Mouse (Mus musculus): ENCODE data around the gene Ggta1. TPM values are rescaled to one million over a fixed set of nuclear protein-coding genes. Genes with fewer than 3 reads are reported as not detected.

The Ggta1 gene
- total and polyA plus RNA-seq, 3 experiments = 40.5 to 55.8 (median 46.9) TPM

DNA sequence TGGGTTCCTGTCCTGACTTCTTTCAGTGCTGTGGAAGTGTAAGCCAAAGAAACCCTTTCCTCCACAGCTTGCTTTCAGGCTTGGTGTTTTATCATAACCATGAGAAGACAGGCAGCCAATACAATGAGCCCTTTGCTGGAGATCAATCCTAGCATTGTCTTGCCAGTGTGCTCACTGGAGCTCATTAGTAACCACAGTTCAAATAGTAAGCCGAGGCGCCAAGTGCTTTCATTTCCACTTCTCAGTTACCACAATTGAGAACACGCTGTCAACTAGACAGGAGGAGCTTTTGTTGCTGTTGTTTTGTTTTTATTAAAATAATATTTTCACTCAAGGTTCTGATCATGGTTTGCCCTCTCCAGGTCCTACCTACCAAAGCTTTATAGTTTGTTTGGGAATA lies 1.5 kb upstream of the Ggta1 start (continued):
- no peak; the same call in 1 of the 2 replicates for TF ChIP-seq NELFE (IDR thresholded peaks at IDR 0.05; ENCODE audit: low read depth, low read length)
- TF ChIP-seq IRF4 (IDR thresholded peaks at IDR 0.05; ENCODE audit: low read depth, low read length) = peak; percentile 49; the same call in 1 of the 2 replicates
- TF ChIP-seq ZNF384 (IDR thresholded peaks at IDR 0.05; ENCODE audit: low read depth, low read length) = no peak
- peak; percentile 81 for TF ChIP-seq TBP (conservative IDR thresholded peaks at IDR 0.05; ENCODE audit: low read depth, low read length)
- TF ChIP-seq PAX5 (IDR thresholded peaks at IDR 0.05; ENCODE audit: low read length) = no peak
- TF ChIP-seq KAT2A (IDR thresholded peaks at IDR 0.05; ENCODE audit: insufficient replicate concordance, low read length) = no peak
- TF ChIP-seq MYC (IDR thresholded peaks at IDR 0.05; ENCODE audit: low read depth, low read length) = peak; percentile 50; the same call in 1 of the 2 replicates
- no peak for TF ChIP-seq E2F4 (IDR thresholded peaks at IDR 0.05; ENCODE audit: insufficient replicate concordance, low read depth, low read length)
- TF ChIP-seq JUND (conservative IDR thresholded peaks at IDR 0.05; ENCODE audit: low read depth, low read length) = no peak
- TF ChIP-seq ZKSCAN1 (IDR thresholded peaks at IDR 0.05; ENCODE audit: borderline replicate concordance, low read depth, low read length) = no peak
- TF ChIP-seq CTCF (conservative IDR thresholded peaks at IDR 0.05 in 1 of 2, IDR thresholded peaks at IDR 0.05 in 1 of 2; ENCODE audit: low read depth in 2 of 2, low read length in 2 of 2) = no peak
- TF ChIP-seq ZC3H11A (IDR thresholded peaks at IDR 0.05; ENCODE audit: low read depth, low read length) = no peak
- no peak for TF ChIP-seq SMC3 (IDR thresholded peaks at IDR 0.05; ENCODE audit: low read depth, low read length)
- TF ChIP-seq SIN3A (IDR thresholded peaks at IDR 0.05; ENCODE audit: low read length) = peak; percentile 43; the same call in 1 of the 2 replicates
- no peak for TF ChIP-seq MAX (IDR thresholded peaks at IDR 0.05; ENCODE audit: low read length)
- TF ChIP-seq POLR2AphosphoS2 (IDR thresholded peaks at IDR 0.05; ENCODE audit: low read depth, low read length) = no peak
- no peak for TF ChIP-seq MXI1 (IDR thresholded peaks at IDR 0.05; ENCODE audit: low read depth, low read length)
- TF ChIP-seq MAFK (IDR thresholded peaks at IDR 0.05; ENCODE audit: insufficient replicate concordance, low read length) = no peak
- TF ChIP-seq ETS1 (conservative IDR thresholded peaks at IDR 0.05; ENCODE audit: low read depth, low read length) = no peak; the same call in 1 of the 2 replicates

GRCm38 (mm10) chr2:35464089-35464534 lies 1.1 kb upstream of the Ggta1 start:
- Histone ChIP-seq H3K27ac (ENCODE audit: insufficient read depth, low read depth) (peak overlapping the region; percentile 90), H3K79me2 (replicated peaks; ENCODE audit: control insufficient read depth, extremely low read depth, insufficient read depth, poor library complexity, severe bottlenecking) (peaks cover 18% of the 10 kb centered on the region), H3K27me3 (replicated peaks) (no peaks in the 10 kb centered on the region), H3K36me3 (replicated peaks in 1 of 2; ENCODE audit: control insufficient read depth in 1 of 2, insufficient read depth in 1 of 2, low read length in 1 of 2) (peaks cover 0 to 1% of the 10 kb centered on the region in 2 experiments), H3K4me3 (replicated peaks in 1 of 3; ENCODE audit: low read depth in 2 of 3, low read length in 2 of 3, poor library complexity in 1 of 3) (peak overlapping the region; percentile 50 to 62 (median 52)), H3K4me2 (ENCODE audit: insufficient read depth, low read depth, poor library complexity, severe bottlenecking) (peak overlapping the region; percentile 68), H3K4me1 (ENCODE audit: control insufficient read depth in 1 of 2, insufficient read depth in 2 of 2) (peaks cover 3 to 38% of the 10 kb centered on the region in 2 experiments; a peak in 3 of 4 replicates), H3K9ac (ENCODE audit: insufficient read depth, low read depth) (peak overlapping the region; percentile 59), H3K9me3 (replicated peaks; ENCODE audit: low read length) (peaks cover 2% of the 10 kb centered on the region)
- TF ChIP-seq TCF12 (IDR thresholded peaks at IDR 0.05; ENCODE audit: low read depth, low read length) (peak; percentile 55), MYC (IDR thresholded peaks at IDR 0.05; ENCODE audit: low read depth, low read length) (no peak), MXI1 (IDR thresholded peaks at IDR 0.05; ENCODE audit: low read depth, low read length) (peak; percentile 20; the same call in 1 of the 2 replicates), BHLHE40 (IDR thresholded peaks at IDR 0.05; ENCODE audit: low read depth, low read length) (no peak), UBTF (IDR thresholded peaks at IDR 0.05; ENCODE audit: low read depth, low read length) (0 out of 2 replicates have a peak, but pooled peaks have one; percentile 58), SMC3 (IDR thresholded peaks at IDR 0.05; ENCODE audit: low read depth, low read length) (no peak), GABPA (IDR thresholded peaks at IDR 0.05; ENCODE audit: insufficient replicate concordance, low read depth, low read length) (no peak), CHD1 (IDR thresholded peaks at IDR 0.05; ENCODE audit: low read depth, low read length) (peak; percentile 79), NELFE (IDR thresholded peaks at IDR 0.05; ENCODE audit: low read depth, low read length) (peak; percentile 19; the same call in 1 of the 2 replicates), IRF4 (IDR thresholded peaks at IDR 0.05; ENCODE audit: low read depth, low read length) (no peak; the same call in 1 of the 2 replicates), POLR2A (IDR thresholded peaks at IDR 0.05; ENCODE audit: low read depth, low read length) (peak; percentile 25; the same call in 1 of the 2 replicates), SIN3A (IDR thresholded peaks at IDR 0.05; ENCODE audit: low read length) (0 out of 2 replicates have a peak, but pooled peaks have one; percentile 11), MEF2A (IDR thresholded peaks at IDR 0.05; ENCODE audit: borderline replicate concordance, low read depth, low read length) (0 out of 2 replicates have a peak, but pooled peaks have one; percentile 36), MAFK (IDR thresholded peaks at IDR 0.05; ENCODE audit: insufficient replicate concordance, low read length) (no peak)
- no peak for DNase-seq (ENCODE audit: extremely low read depth)
- dilution Hi-C loops (cut with MboI; ENCODE audit: extremely low pct_ligation_motif_present, extremely low pct_unique_long_range_greater_than_20kb, low sequenced_read_pairs) (no loop called here), in situ Hi-C loops (cut with MboI; ENCODE audit: low pct_ligation_motif_present, low pct_unique_long_range_greater_than_20kb, low sequenced_read_pairs) (loop anchor here (5.0 kb wide), 1 partner anchor 33 kb away; no protein-coding TSS in a partner anchor)

All from CH12.LX (cell line).